Mouse (Mus musculus) liver, postnatal 0 days (tissue): ENCODE measurements at regions not wholly inside any gene's neighbourhood (a gene's known extent, or its start where the extent isn't known, plus 50 kb on each side); places are given as distances from the start of the nearest gene placed in this dataset.

Source experiments
- CTCF ChIP-seq: sonication (generic); IDR thresholded peaks from 2 replicates; pipeline ENCODE4 v1.5.1; 2016; ENCODE audit warnings: antibody characterized with exemption, low read depth
- EP300 ChIP-seq: IDR thresholded peaks from 2 replicates; pipeline ENCODE4 v1.6.1; 2016; ENCODE audit warnings: antibody characterized with exemption, low read depth, mild to moderate bottlenecking

DNA sequence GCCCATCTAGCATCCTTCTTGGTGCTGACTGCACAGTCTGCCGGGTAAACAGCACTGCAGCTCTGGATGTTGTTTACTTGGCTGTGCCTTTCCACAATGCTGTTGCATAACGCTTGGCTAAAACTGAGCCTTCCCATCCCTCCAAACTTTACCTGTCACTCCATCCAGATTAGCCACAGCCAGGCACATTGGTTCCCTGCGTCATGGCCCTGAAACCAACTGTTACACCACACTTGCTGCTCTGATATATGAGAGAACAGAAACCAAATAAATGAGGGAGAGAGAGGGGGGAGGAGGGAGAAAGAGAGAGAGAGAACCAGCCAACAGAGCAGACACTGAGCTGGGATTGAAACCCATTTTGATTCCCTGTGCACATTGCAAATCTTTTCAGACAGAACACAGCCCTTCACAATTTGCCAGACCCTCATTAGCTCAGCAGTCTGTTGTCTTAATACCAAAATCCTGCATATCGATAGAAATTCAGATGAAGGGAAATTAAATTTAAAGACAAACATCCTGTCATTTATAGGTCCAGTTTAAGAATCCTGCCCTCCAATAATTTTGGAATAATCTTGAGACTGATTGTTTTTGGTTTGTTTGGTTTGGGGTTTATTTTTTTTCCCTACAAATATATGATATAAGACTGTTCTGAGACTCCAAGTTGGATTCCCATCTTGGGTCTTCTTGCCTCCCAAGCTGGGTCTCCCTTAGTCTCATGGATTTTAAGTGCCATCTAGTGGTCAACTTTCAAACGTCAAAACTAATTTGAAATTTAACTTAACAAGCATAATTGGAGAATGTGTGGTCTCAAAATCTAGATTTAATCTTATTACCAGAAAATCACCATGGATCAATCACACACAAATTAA lies 154.6 kb upstream of the Gcfc2 start:
- TF ChIP-seq CTCF (peak; percentile 53), EP300 (no peak)
